Mouse (Mus musculus): ENCODE results near the gene Tcap.
"Not testable (repeated sequence)": the region's sequence is repeated elsewhere in the genome, so short reads cannot be mapped to it uniquely, and the experiment has no call there.

Tcap gene

GRCm38 (mm10) chr11:98381651-98382050 lies 2.0 kb upstream of the Tcap start:
- DNase-seq (ENCODE audit: low spot score), result no peak

- not testable (repeated sequence) for DNase-seq (ENCODE audit: low spot score)
Measured at GRCm38 (mm10) chr11:98382405-98382804, 1.2 kb upstream of the Tcap start.

- no peak for DNase-seq (ENCODE audit: low spot score)
Measured at GRCm38 (mm10) chr11:98384216-98384615, 605 bp downstream of the Tcap start.

- DNase-seq (ENCODE audit: low spot score), result no peak
Measured at GRCm38 (mm10) chr11:98384721-98385637, 1.4 kb downstream of the Tcap start.

- DNase-seq (ENCODE audit: low spot score), result no peak
Measured at GRCm38 (mm10) chr11:98385638-98386585, 2.3 kb downstream of the Tcap start, which contains the start of gene Pnmt. Pnmt (plus strand) TSS chr11:98386450.

GRCm38 (mm10) chr11:98386596-98386995 lies 3.0 kb downstream of the Tcap start:
- DNase-seq (ENCODE audit: low spot score), result no peak

GRCm38 (mm10) chr11:98387056-98387577 lies 3.5 kb downstream of the Tcap start:
- DNase-seq (ENCODE audit: low spot score), result no peak

- DNase-seq (ENCODE audit: low spot score), result no peak
Measured at GRCm38 (mm10) chr11:98388282-98388681, 4.7 kb downstream of the Tcap start.

GRCm38 (mm10) chr11:98389221-98389780 lies 5.7 kb downstream of the Tcap start:
- DNase-seq (ENCODE audit: low spot score), result peak; percentile 37

- DNase-seq (ENCODE audit: low spot score), result no peak
Measured at GRCm38 (mm10) chr11:98390141-98390540, 6.5 kb downstream of the Tcap start.

- DNase-seq (ENCODE audit: low spot score), result no peak
Measured at GRCm38 (mm10) chr11:98392034-98392433, 8.4 kb downstream of the Tcap start.

GRCm38 (mm10) chr11:98392645-98393044 lies 9.0 kb downstream of the Tcap start:
- DNase-seq (ENCODE audit: low spot score), result no peak

- peak; percentile 60 for DNase-seq (ENCODE audit: low spot score)
Measured at GRCm38 (mm10) chr11:98393317-98393716, 9.7 kb downstream of the Tcap start.

GRCm38 (mm10) chr11:98394301-98394700 lies 10.7 kb downstream of the Tcap start:
- DNase-seq (ENCODE audit: low spot score), result no peak

- DNase-seq (ENCODE audit: low spot score), result no peak
Measured at GRCm38 (mm10) chr11:98395041-98395440, 11.4 kb downstream of the Tcap start.

- no peak for DNase-seq (ENCODE audit: low spot score)
Measured at GRCm38 (mm10) chr11:98397946-98398345, 14.3 kb downstream of the Tcap start.

- peak; percentile 86 for DNase-seq (ENCODE audit: low spot score)
Measured at GRCm38 (mm10) chr11:98400161-98400726, 16.6 kb downstream of the Tcap start, which contains the start of gene Pgap3. Pgap3 (minus strand) TSS chr11:98400490.

GRCm38 (mm10) chr11:98400816-98401215 lies 17.2 kb downstream of the Tcap start:
- DNase-seq (ENCODE audit: low spot score), result no peak

- no peak for DNase-seq (ENCODE audit: low spot score)
Measured at GRCm38 (mm10) chr11:98406621-98407020, 23.0 kb downstream of the Tcap start.

- no peak for DNase-seq (ENCODE audit: low spot score)
Measured at GRCm38 (mm10) chr11:98408872-98409271, 25.3 kb downstream of the Tcap start.

GRCm38 (mm10) chr11:98409341-98409822 lies 25.8 kb downstream of the Tcap start:
- no peak for DNase-seq (ENCODE audit: low spot score)
